Mouse (Mus musculus) forebrain, embryonic 13.5 days (tissue): ENCODE results near the gene Sec61a1. TPM values are rescaled to one million over a fixed set of nuclear protein-coding genes. Genes with fewer than 3 reads are reported as not detected.

Experiments used
- ATAC-seq: fragments of 200-750 bp; cut with Nextera tagmentation; 2 replicates; pipeline ENCODE4 v1.8.0; 2017
- H3K27ac ChIP-seq: fragments of 300-500 bp; sonication (generic); 2 replicates; pipeline ENCODE4 v1.5.1; 2015; ENCODE audit warnings: inconsistent platforms, mild to moderate bottlenecking, moderate library complexity
- H3K27me3 ChIP-seq: fragments of 300-500 bp; sonication (generic); 2 replicates; pipeline ENCODE4 v1.6.1; 2015; ENCODE audit warnings: mild to moderate bottlenecking, inconsistent platforms
- H3K36me3 ChIP-seq: fragments of 300-500 bp; sonication (generic); 2 replicates; pipeline ENCODE4 v1.6.1; 2015; ENCODE audit warnings: mild to moderate bottlenecking, inconsistent platforms; ENCODE audit not compliant: poor library complexity, severe bottlenecking
- H3K4me1 ChIP-seq: fragments of 300-500 bp; sonication (generic); 2 replicates; pipeline ENCODE4 v1.6.1; 2015; ENCODE audit warnings: inconsistent platforms
- H3K4me2 ChIP-seq: fragments of 300-500 bp; sonication (generic); 2 replicates; pipeline ENCODE4 v1.6.1; 2015; ENCODE audit warnings: inconsistent platforms, mild to moderate bottlenecking, moderate library complexity
- H3K4me3 ChIP-seq: fragments of 300-500 bp; sonication (generic); 2 replicates; pipeline ENCODE4 v1.5.1; 2015; ENCODE audit warnings: mild to moderate bottlenecking, inconsistent platforms
- H3K9ac ChIP-seq: fragments of 300-500 bp; sonication (generic); 2 replicates; pipeline ENCODE4 v1.6.1; 2015; ENCODE audit warnings: mild to moderate bottlenecking, inconsistent platforms
- H3K9me3 ChIP-seq: fragments of 300-500 bp; sonication (generic); replicated peaks from 2 replicates; pipeline ENCODE4 v1.6.1; 2016; ENCODE audit warnings: inconsistent platforms
- WGBS: fragments of 180-500 bp; shearing (Covaris S2); methylation state at CpG from one replicate; pipeline ENCODE4 v1.1.7; 2015; 5-methylcytosine and 5-hydroxymethylcytosine counted together
- polyA plus RNA-seq: library from polyadenylated mRNA; unstranded; fragments of >200 nt; fragmentation: Nextera tagmentation; extraction: Ambion mirVana; gene quantifications from 2 replicates; pipeline ENCODE4 v1.2.1, GENCODE M21; 2015

Sec61a1 gene
- polyA plus RNA-seq, 1 experiment from 2014 or later = 153 TPM

- peaks cover 85% of the 10 kb centered on the region for H3K36me3 ChIP-seq
- no peak for ATAC-seq
- H3K4me2 ChIP-seq = no peak overlapping the region
- H3K9ac ChIP-seq = no peak overlapping the region
- no peak overlapping the region for H3K4me3 ChIP-seq
- WGBS = 93% methylated on average over 6 of the region's 6 CpGs
- no peaks in the 10 kb centered on the region for H3K9me3 ChIP-seq
- H3K27me3 ChIP-seq = no peaks in the 10 kb centered on the region
- H3K27ac ChIP-seq = no peak overlapping the region
- peaks cover 6% of the 10 kb centered on the region for H3K4me1 ChIP-seq
Measured at GRCm38 (mm10) chr6:88485378-88485777, 33.3 kb downstream of the Sec61a1 start.

DNA sequence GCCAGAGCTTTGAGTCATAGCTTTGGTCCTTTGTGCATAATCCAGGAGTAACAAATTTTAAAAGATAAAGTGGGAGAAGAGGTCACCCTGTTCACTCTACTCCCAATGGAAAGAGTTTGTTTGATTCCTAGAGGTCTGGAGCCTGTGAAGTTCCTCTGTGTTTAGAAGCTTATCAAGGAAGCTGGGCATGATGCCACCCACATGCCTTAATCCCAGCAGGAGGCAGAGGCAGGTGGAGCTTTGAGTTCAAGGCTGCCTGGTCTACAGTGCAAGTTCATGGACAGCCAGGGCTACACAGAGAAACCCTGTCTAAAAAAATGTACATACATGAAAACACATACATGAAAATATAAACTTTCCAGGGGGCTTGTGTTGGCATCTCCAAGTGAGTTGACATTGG is 34.8 kb downstream of the Sec61a1 start:
- Histone ChIP-seq H3K4me1 (peaks cover 5% of the 10 kb centered on the region; the same call in 1 of the 2 replicates), H3K27me3 (no peaks in the 10 kb centered on the region), H3K9me3 (no peaks in the 10 kb centered on the region), H3K36me3 (peaks cover 98% of the 10 kb centered on the region), H3K27ac (no peak overlapping the region), H3K4me2 (no peak overlapping the region), H3K4me3 (no peak overlapping the region), H3K9ac (no peak overlapping the region)
- ATAC-seq = no peak

DNA sequence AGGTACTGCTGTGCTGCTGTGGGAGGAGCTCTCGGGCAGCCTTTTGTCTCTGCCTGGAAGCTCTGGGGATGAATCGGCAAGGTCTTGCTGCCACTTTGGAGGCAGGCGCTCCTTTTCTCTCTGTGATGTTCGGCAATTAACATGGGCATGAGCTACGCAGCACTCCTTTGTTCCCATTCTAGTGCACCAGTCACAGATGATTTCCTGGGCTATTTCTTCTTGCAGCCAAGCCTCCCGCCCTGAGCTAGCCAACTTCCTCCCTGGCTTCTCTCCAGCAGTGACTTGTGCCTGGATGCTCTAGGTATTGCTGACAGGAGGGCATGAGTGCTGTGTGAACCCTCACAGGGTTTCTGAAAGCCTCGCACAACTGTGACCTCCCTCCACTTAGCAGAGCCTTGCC is 35.6 kb downstream of the Sec61a1 start:
- Histone ChIP-seq H3K9ac (no peak overlapping the region), H3K4me2 (no peak overlapping the region), H3K27me3 (no peaks in the 10 kb centered on the region), H3K4me1 (peaks cover 5% of the 10 kb centered on the region; the same call in 1 of the 2 replicates), H3K9me3 (no peaks in the 10 kb centered on the region), H3K4me3 (no peak overlapping the region), H3K27ac (no peak overlapping the region), H3K36me3 (peaks cover 98% of the 10 kb centered on the region)
- ATAC-seq = no peak
- WGBS = 69% methylated on average over 7 of the region's 7 CpGs

- Histone ChIP-seq H3K4me1 (no peaks in the 10 kb centered on the region), H3K36me3 (peaks cover 99% of the 10 kb centered on the region), H3K4me3 (no peak overlapping the region), H3K9me3 (no peaks in the 10 kb centered on the region), H3K27me3 (no peaks in the 10 kb centered on the region), H3K4me2 (no peak overlapping the region), H3K9ac (no peak overlapping the region), H3K27ac (no peak overlapping the region)
- 69% methylated on average over 6 of the region's 6 CpGs for WGBS
- ATAC-seq = no peak
Measured at GRCm38 (mm10) chr6:88480421-88480820, 38.3 kb downstream of the Sec61a1 start.

DNA sequence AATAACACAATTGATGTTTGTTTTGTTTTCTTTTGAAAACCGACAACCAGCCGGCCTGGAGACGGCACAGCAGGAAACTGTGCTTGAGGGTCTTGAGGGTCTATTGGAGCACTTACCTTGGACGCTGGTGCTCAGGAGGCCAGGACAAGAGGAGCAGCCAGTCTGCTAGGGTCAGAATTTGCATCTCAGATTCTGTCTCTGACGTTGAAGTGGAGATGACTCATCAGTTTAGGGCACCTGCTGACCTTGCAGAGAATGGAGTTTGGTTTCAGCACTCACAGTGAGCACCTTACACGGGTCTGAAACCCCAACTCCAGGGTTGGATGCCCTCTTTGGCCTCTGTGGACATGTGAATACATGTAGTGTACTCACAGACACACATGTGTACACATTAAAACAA is 48.8 kb downstream of the Sec61a1 start:
- H3K27me3 ChIP-seq = no peaks in the 10 kb centered on the region
- H3K9ac ChIP-seq = no peak overlapping the region
- H3K36me3 ChIP-seq = peaks cover 72% of the 10 kb centered on the region
- WGBS = 68% methylated on average over 6 of the region's 6 CpGs
- no peak overlapping the region for H3K4me3 ChIP-seq
- H3K4me1 ChIP-seq = peaks cover 17% of the 10 kb centered on the region
- H3K27ac ChIP-seq = no peak overlapping the region
- ATAC-seq = no peak
- H3K4me2 ChIP-seq = no peak overlapping the region
- H3K9me3 ChIP-seq = no peaks in the 10 kb centered on the region

GRCm38 (mm10) chr6:88465181-88465920 is 53.4 kb downstream of the Sec61a1 start, which contains the start of gene Ruvbl1:
Ruvbl1 (plus strand) TSS chr6:88465409.
- H3K9me3 ChIP-seq = no peaks in the 10 kb centered on the region
- peaks cover 28% of the 10 kb centered on the region for H3K36me3 ChIP-seq
- peak; percentile 100 for ATAC-seq
- H3K4me2 ChIP-seq = peak within 1 kb of the TSS; percentile 88
- H3K27me3 ChIP-seq = peaks cover 7% of the 10 kb centered on the region; the same call in 1 of the 2 replicates
- H3K27ac ChIP-seq = no peak within 1 kb of the TSS
- H3K4me1 ChIP-seq = peaks cover 17% of the 10 kb centered on the region
- 0% methylated on average over 39 of the region's 42 CpGs for WGBS
- H3K4me3 ChIP-seq = peak within 1 kb of the TSS; percentile 77
- peak within 1 kb of the TSS; percentile 81 for H3K9ac ChIP-seq

DNA sequence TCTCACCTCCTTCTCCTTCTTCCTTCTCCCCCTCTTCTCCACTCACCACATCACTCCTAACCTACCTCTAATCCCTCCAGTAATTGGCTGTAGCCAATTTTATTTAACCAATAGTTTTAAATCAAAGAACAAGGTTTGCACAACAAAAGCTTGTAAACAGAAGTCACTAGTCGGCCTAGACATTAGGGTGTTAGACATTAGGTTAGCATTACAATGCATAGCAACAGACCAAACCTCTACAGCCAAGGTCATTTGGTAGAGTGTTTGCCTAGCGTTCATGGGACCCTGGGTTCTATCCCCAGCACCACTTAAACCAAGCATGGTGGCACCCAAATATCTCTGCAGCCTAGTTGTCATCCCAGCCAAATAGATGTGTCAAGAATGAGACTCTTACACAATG is 64.2 kb downstream of the Sec61a1 start:
- Histone ChIP-seq H3K9me3 (no peaks in the 10 kb centered on the region), H3K4me1 (no peaks in the 10 kb centered on the region), H3K36me3 (no peaks in the 10 kb centered on the region), H3K27ac (no peak overlapping the region), H3K9ac (no peak overlapping the region), H3K4me2 (no peak overlapping the region), H3K4me3 (no peak overlapping the region), H3K27me3 (peaks cover 44% of the 10 kb centered on the region)
- no peak for ATAC-seq
- WGBS = 83% methylated on average over 2 of the region's 2 CpGs

Other genes with a start within 250 kb of the Sec61a1 start
- gene Eefsec, start 72.4 kb downstream of the Sec61a1 start, polyA plus RNA-seq = 31.1 and 36.1 TPM in 2 replicates
- gene Ruvbl1, start 53.5 kb downstream of the Sec61a1 start, polyA plus RNA-seq = 140 and 144 TPM in 2 replicates
- gene Kbtbd12, start 119.0 kb upstream of the Sec61a1 start, polyA plus RNA-seq = 0.20 TPM in 1 of 2 replicates, not detected in the other
- gene Mgll, start 205.5 kb upstream of the Sec61a1 start, polyA plus RNA-seq = 9.0 and 11.2 TPM in 2 replicates